Mouse (Mus musculus) thymus, adult 2 months (tissue): ENCODE measurements around the gene Paip2b.

Experiments used
- CTCF ChIP-seq: fragments of 200-500 bp; IDR thresholded peaks from 2 replicates; pipeline ENCODE4 v1.5.1; 2012; ENCODE audit warnings: mild to moderate bottlenecking, control low read depth, low read length, moderate library complexity, borderline replicate concordance; ENCODE audit not compliant: control insufficient read depth, poor library complexity, insufficient read depth; ENCODE audit errors: extremely low read depth
- POLR2A ChIP-seq: fragments of 200-500 bp; IDR thresholded peaks from 2 replicates; pipeline ENCODE4 v1.6.1; 2012; ENCODE audit warnings: mild to moderate bottlenecking, low read length, control low read depth, moderate library complexity; ENCODE audit not compliant: control insufficient read depth, poor library complexity, insufficient read depth; ENCODE audit errors: extremely low read depth

GRCm38 (mm10) chr6:83802846-83803245 lies 28.7 kb downstream of the Paip2b start:
- TF ChIP-seq CTCF (no peak), POLR2A (no peak)
